In the genomic region with DNA sequence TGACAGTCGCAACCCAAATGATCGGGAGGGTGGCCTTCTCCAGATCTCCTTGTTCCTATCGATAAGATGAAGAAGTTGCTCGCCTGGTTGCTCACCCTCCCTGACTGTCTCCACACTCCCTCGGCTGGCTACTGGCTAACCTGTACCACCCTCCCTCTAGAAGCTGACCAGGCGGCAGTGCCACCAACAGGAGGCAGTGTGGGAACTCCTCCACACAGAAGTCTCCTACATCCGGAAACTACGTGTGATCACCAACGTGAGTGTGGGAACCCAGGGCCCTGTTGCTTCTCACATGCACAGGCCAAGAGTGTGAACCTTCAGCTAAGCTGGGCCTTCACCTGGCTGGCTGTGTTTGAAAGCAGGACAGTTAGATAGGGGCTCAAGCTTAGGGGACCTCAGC, we compare ENCODE assay signal across 11 mouse cellular contexts. TPM values are rescaled to one million over a fixed set of nuclear protein-coding genes. Genes with fewer than 3 reads are reported as not detected.
A peak's percentile ranks its signal among the peaks of the same experiment; 100 is the strongest.
DNase-seq lines count a peak whose midpoint lies in the region; ATAC-seq and TF ChIP-seq lines count a peak whose summit lies in the region.
"Had no signal": no experiment of that assay in that cellular context is flagged by ENCODE, and none has a peak within 500 bp of the region (broad histone marks: within the 10 kb centered on the region; RNA-seq: fewer than 3 reads in every experiment).

No protein-coding gene starts in this region.

- ATAC-seq in midbrain, postnatal 0 days (ENCODE audit: low FRiP score): no peak
- no peak for ATAC-seq in midbrain, embryonic 14.5 days (ENCODE audit: low FRiP score, low TSS enrichment)
- ATAC-seq in limb, embryonic 11.5 days (ENCODE audit: insufficient number of reproducible peaks, low FRiP score, low TSS enrichment, low read depth): no peak
- ATAC-seq in megakaryocyte, adult 5-6 weeks (ENCODE audit: poor library complexity, severe bottlenecking): no peak

- no peaks in the 10 kb centered on the region for H3K27me3 ChIP-seq in midbrain, postnatal 0 days (ENCODE audit: insufficient read depth, low read length)
- 0 out of 2 replicates have a peak, but pooled peaks cover 4% of the 10 kb centered on the region for H3K27me3 ChIP-seq in midbrain, embryonic 14.5 days (ENCODE audit: control insufficient read depth, insufficient read depth, low read length)
- no peaks in the 10 kb centered on the region for H3K27me3 ChIP-seq in limb, embryonic 11.5 days (ENCODE audit: control insufficient read depth, insufficient read depth, low read length)

- DNase-seq in gastrocnemius, adult 2 months: no peak
- no peak for DNase-seq in gastrocnemius, postnatal 10 days
- no peak for DNase-seq in midbrain, postnatal 0 days (ENCODE audit: low spot score)
- no peak for DNase-seq in midbrain, embryonic 14.5 days
- no peak for DNase-seq in limb, embryonic 11.5 days (ENCODE audit: low spot score)
- no peak for DNase-seq in cerebellum, postnatal 10 days
- no peak for DNase-seq in retina, embryonic 14.5 days (ENCODE audit: low spot score)

- H3K9me3 ChIP-seq in midbrain, postnatal 0 days (ENCODE audit: low read length): no peaks in the 10 kb centered on the region
- no peaks in the 10 kb centered on the region for H3K9me3 ChIP-seq in midbrain, embryonic 14.5 days (ENCODE audit: control insufficient read depth, low read length)
- H3K9me3 ChIP-seq in limb, embryonic 11.5 days (ENCODE audit: control insufficient read depth, low read length): no peaks in the 10 kb centered on the region

- no peak overlapping the region for H3K9ac ChIP-seq in midbrain, postnatal 0 days (replicated peaks; ENCODE audit: low read length, poor library complexity, severe bottlenecking)
- H3K9ac ChIP-seq in midbrain, embryonic 14.5 days (replicated peaks; ENCODE audit: low read length): no peak overlapping the region
- H3K9ac ChIP-seq in limb, embryonic 11.5 days (ENCODE audit: low read length): no peak overlapping the region

- no peak overlapping the region for H3K27ac ChIP-seq in gastrocnemius, adult 2 months
- no peak overlapping the region for H3K27ac ChIP-seq in midbrain, postnatal 0 days (ENCODE audit: low read depth, low read length)
- H3K27ac ChIP-seq in midbrain, embryonic 14.5 days (replicated peaks; ENCODE audit: low read depth, low read length): no peak overlapping the region
- H3K27ac ChIP-seq in limb, embryonic 11.5 days (replicated peaks; ENCODE audit: low read depth, low read length): no peak overlapping the region
- H3K27ac ChIP-seq: macrophage had no signal

- intact Hi-C loops in gastrocnemius, adult 2 months (cut with DNase I): no loop called here

- peaks cover 10% of the 10 kb centered on the region; the same call in 1 of the 2 replicates for H3K4me1 ChIP-seq in midbrain, postnatal 0 days (ENCODE audit: insufficient read depth, low read length)
- peaks cover 15% of the 10 kb centered on the region for H3K4me1 ChIP-seq in midbrain, embryonic 14.5 days (ENCODE audit: control insufficient read depth, insufficient read depth, low read length)
- H3K4me1 ChIP-seq in limb, embryonic 11.5 days (ENCODE audit: control insufficient read depth, insufficient read depth, low read length): peaks cover 16% of the 10 kb centered on the region; the same call in 1 of the 2 replicates

- no peak overlapping the region for H3K4me2 ChIP-seq in midbrain, postnatal 0 days (ENCODE audit: low read depth, low read length, poor library complexity, severe bottlenecking)
- no peak overlapping the region for H3K4me2 ChIP-seq in midbrain, embryonic 14.5 days (ENCODE audit: low read length)
- peak overlapping the region; percentile 63; the same call in 1 of the 2 replicates for H3K4me2 ChIP-seq in limb, embryonic 11.5 days (ENCODE audit: low read depth, severe bottlenecking)

- H3K4me3 ChIP-seq in gastrocnemius, adult 2 months: no peak overlapping the region
- no peak overlapping the region for H3K4me3 ChIP-seq in midbrain, postnatal 0 days (ENCODE audit: low read depth, low read length)
- no peak overlapping the region for H3K4me3 ChIP-seq in midbrain, embryonic 14.5 days (replicated peaks; ENCODE audit: low read depth, low read length)
- H3K4me3 ChIP-seq in limb, embryonic 11.5 days (ENCODE audit: low read depth, low read length): no peak overlapping the region

- peaks cover 20% of the 10 kb centered on the region for H3K36me3 ChIP-seq in midbrain, postnatal 0 days (ENCODE audit: insufficient read depth, low read length)
- peaks cover 10% of the 10 kb centered on the region; the same call in 1 of the 2 replicates for H3K36me3 ChIP-seq in midbrain, embryonic 14.5 days (ENCODE audit: control insufficient read depth, insufficient read depth, low read length)
- H3K36me3 ChIP-seq in limb, embryonic 11.5 days (ENCODE audit: control insufficient read depth, insufficient read depth, low read length): peaks cover 13% of the 10 kb centered on the region

- TF ChIP-seq CTCF in gastrocnemius, adult 2 months (IDR thresholded peaks at IDR 0.05): peak; percentile 5; the same call in 1 of the 2 replicates
- TF ChIP-seq CTCF in midbrain, postnatal 0 days (IDR thresholded peaks at IDR 0.05): peak; percentile 50

- 55% methylated on average over 9 of the region's 9 CpGs for whole genome bisulfite sequencing in midbrain, postnatal 0 days
- WGBS in midbrain, embryonic 14.5 days: 54% methylated on average over 9 of the region's 9 CpGs
- 49% methylated on average over 9 of the region's 9 CpGs for WGBS in limb, embryonic 11.5 days

RNA-seq across cellular contexts. Expression of a gene that starts 9.0 kb away (rescaled TPM):
- total RNA-seq in gastrocnemius, adult 2 months (2021): 1 to 10 TPM in 1 of 2 experiments, under 1 TPM in 1; 0.38 to 2.0 TPM
- total RNA-seq in gastrocnemius, postnatal 10 days (2021): 1 to 10 TPM in 1 of 2 experiments, under 1 TPM in 1; 0.82 to 2.9 TPM
- total RNA-seq in midbrain, postnatal 0 days (2014; rRNA removed): 0.99 and 2.0 TPM in 2 replicates
- 0.38 and 0.49 TPM in 2 replicates for polyA plus RNA-seq in midbrain, postnatal 0 days (2015; fragmentation: Nextera tagmentation; extraction: Ambion mirVana)
- polyA plus RNA-seq in midbrain, embryonic 14.5 days (2014; fragmentation: Nextera tagmentation; extraction: Ambion mirVana): 0.54 and 1.2 TPM in 2 replicates
- polyA plus RNA-seq in limb, embryonic 11.5 days (2014; fragmentation: Nextera tagmentation; extraction: Ambion mirVana): 0.38 and 0.79 TPM in 2 replicates
- 0.13 and 0.25 TPM in 2 replicates for total RNA-seq in megakaryocyte, adult 5-6 weeks (2015)
- 0.18 and 2.8 TPM in 2 replicates for total RNA-seq in megakaryocyte, adult 5-6 weeks (2017)

RNA-seq across cellular contexts. Expression of a gene that starts 34.4 kb away (rescaled TPM):
- total RNA-seq in gastrocnemius, adult 2 months (2021): 1 to 10 TPM; 4.9 to 6.6 TPM
- 10 to 100 TPM; 14.7 to 22.0 TPM for total RNA-seq in gastrocnemius, postnatal 10 days (2021)
- total RNA-seq in midbrain, postnatal 0 days (2014; rRNA removed): 17.6 and 33.5 TPM in 2 replicates
- 13.0 and 15.1 TPM in 2 replicates for polyA plus RNA-seq in midbrain, postnatal 0 days (2015; fragmentation: Nextera tagmentation; extraction: Ambion mirVana)
- polyA plus RNA-seq in midbrain, embryonic 14.5 days (2014; fragmentation: Nextera tagmentation; extraction: Ambion mirVana): 7.0 and 8.0 TPM in 2 replicates
- polyA plus RNA-seq in limb, embryonic 11.5 days (2014; fragmentation: Nextera tagmentation; extraction: Ambion mirVana): 8.8 and 8.9 TPM in 2 replicates
- 1.7 and 2.6 TPM in 2 replicates for total RNA-seq in megakaryocyte, adult 5-6 weeks (2015)
- total RNA-seq in megakaryocyte, adult 5-6 weeks (2017): 3.0 and 3.6 TPM in 2 replicates

RNA-seq across cellular contexts. Expression of a gene that starts 45.4 kb away (rescaled TPM):
- under 1 TPM; 0.13 to 0.45 TPM for total RNA-seq in gastrocnemius, adult 2 months (2021)
- total RNA-seq in gastrocnemius, postnatal 10 days (2021): 1 to 10 TPM; 1.1 to 1.2 TPM
- 0.22 and 0.42 TPM in 2 replicates for total RNA-seq in midbrain, postnatal 0 days (2014; rRNA removed)
- 0.22 and 0.53 TPM in 2 replicates for polyA plus RNA-seq in midbrain, postnatal 0 days (2015; fragmentation: Nextera tagmentation; extraction: Ambion mirVana)
- not detected in 2 replicates for polyA plus RNA-seq in midbrain, embryonic 14.5 days (2014; fragmentation: Nextera tagmentation; extraction: Ambion mirVana)
- polyA plus RNA-seq in limb, embryonic 11.5 days (2014; fragmentation: Nextera tagmentation; extraction: Ambion mirVana): 1.6 and 1.9 TPM in 2 replicates
- total RNA-seq in megakaryocyte, adult 5-6 weeks (2015): 1.2 and 1.4 TPM in 2 replicates
- 0.22 and 0.24 TPM in 2 replicates for total RNA-seq in megakaryocyte, adult 5-6 weeks (2017)

RNA-seq across cellular contexts. Expression of a gene that starts 51.9 kb away (rescaled TPM):
- not detected for total RNA-seq in gastrocnemius, adult 2 months (2021)
- total RNA-seq in gastrocnemius, postnatal 10 days (2021): not detected
- total RNA-seq in midbrain, postnatal 0 days (2014; rRNA removed): not detected in 2 replicates
- polyA plus RNA-seq in midbrain, postnatal 0 days (2015; fragmentation: Nextera tagmentation; extraction: Ambion mirVana): not detected in 2 replicates
- polyA plus RNA-seq in midbrain, embryonic 14.5 days (2014; fragmentation: Nextera tagmentation; extraction: Ambion mirVana): not detected in 2 replicates
- not detected in 2 replicates for polyA plus RNA-seq in limb, embryonic 11.5 days (2014; fragmentation: Nextera tagmentation; extraction: Ambion mirVana)
- total RNA-seq in megakaryocyte, adult 5-6 weeks (2015): not detected in 2 replicates
- total RNA-seq in megakaryocyte, adult 5-6 weeks (2017): not detected in 2 replicates
- total RNA-seq: adrenal gland, postnatal 4 days; gastrocnemius, postnatal 4 days had no signal
